Mouse (Mus musculus) neural tube, embryonic 11.5 days (tissue): ENCODE data around the gene Capg. TPM values are rescaled to one million over a fixed set of nuclear protein-coding genes. Genes with fewer than 3 reads are reported as not detected.

Source experiments
- ATAC-seq: fragments of 200-750 bp; cut with Nextera tagmentation; 2 replicates; pipeline ENCODE4 v1.8.0; 2017; ENCODE audit warnings: moderate number of reproducible peaks, mild to moderate bottlenecking, moderate TSS enrichment, moderate library complexity; ENCODE audit not compliant: insufficient read depth, low FRiP score, low TSS enrichment
- DNase-seq: peaks from one replicate; pipeline ENCODE4 v3.0.0-alpha.2; 2015; ENCODE audit warnings: low spot score
- H3K27ac ChIP-seq: fragments of 300-500 bp; sonication (generic); 2 replicates; pipeline ENCODE4 v1.5.1; 2014; ENCODE audit warnings: low read depth, mild to moderate bottlenecking, low read length
- H3K27me3 ChIP-seq: fragments of 300-500 bp; sonication (generic); 2 replicates; pipeline ENCODE4 v1.6.1; 2014; ENCODE audit warnings: mild to moderate bottlenecking, low read length, mixed read lengths; ENCODE audit not compliant: control insufficient read depth, insufficient read depth
- H3K36me3 ChIP-seq: fragments of 300-500 bp; sonication (generic); 2 replicates; pipeline ENCODE4 v1.6.1; 2014; ENCODE audit warnings: mild to moderate bottlenecking, low read length, moderate library complexity, mixed read lengths; ENCODE audit not compliant: control insufficient read depth, insufficient read depth
- H3K4me1 ChIP-seq: fragments of 300-500 bp; sonication (generic); 2 replicates; pipeline ENCODE4 v1.6.1; 2014; ENCODE audit warnings: low read length, mixed read lengths; ENCODE audit not compliant: control insufficient read depth, insufficient read depth
- H3K4me2 ChIP-seq: fragments of 300-500 bp; sonication (generic); 2 replicates; pipeline ENCODE4 v1.6.1; 2014; ENCODE audit warnings: low read depth, mild to moderate bottlenecking, moderate library complexity
- H3K4me3 ChIP-seq: fragments of 300-500 bp; sonication (generic); 2 replicates; pipeline ENCODE4 v1.5.1; 2014; ENCODE audit warnings: low read depth, low read length
- H3K9ac ChIP-seq: fragments of 300-500 bp; sonication (generic); 2 replicates; pipeline ENCODE4 v1.6.1; 2014; ENCODE audit warnings: mild to moderate bottlenecking, low read length
- H3K9me3 ChIP-seq: fragments of 300-500 bp; sonication (generic); 2 replicates; pipeline ENCODE4 v1.6.1; 2016; ENCODE audit warnings: low read length; ENCODE audit not compliant: control insufficient read depth
- WGBS: fragments of 180-500 bp; shearing (Covaris S2); extraction: QIAGEN DNeasy Blood & Tissue Kit; methylation state at CpG from one replicate; pipeline ENCODE4 v1.1.7; 2014; 5-methylcytosine and 5-hydroxymethylcytosine counted together
- polyA plus RNA-seq: library from polyadenylated mRNA; unstranded; fragments of >200 nt; fragmentation: Nextera tagmentation; extraction: Ambion mirVana; gene quantifications from 2 replicates; pipeline ENCODE4 v1.2.1, GENCODE M21; 2014

Gene Capg
- polyA plus RNA-seq, 1 experiment from 2014 or later = 10.2 TPM

DNA sequence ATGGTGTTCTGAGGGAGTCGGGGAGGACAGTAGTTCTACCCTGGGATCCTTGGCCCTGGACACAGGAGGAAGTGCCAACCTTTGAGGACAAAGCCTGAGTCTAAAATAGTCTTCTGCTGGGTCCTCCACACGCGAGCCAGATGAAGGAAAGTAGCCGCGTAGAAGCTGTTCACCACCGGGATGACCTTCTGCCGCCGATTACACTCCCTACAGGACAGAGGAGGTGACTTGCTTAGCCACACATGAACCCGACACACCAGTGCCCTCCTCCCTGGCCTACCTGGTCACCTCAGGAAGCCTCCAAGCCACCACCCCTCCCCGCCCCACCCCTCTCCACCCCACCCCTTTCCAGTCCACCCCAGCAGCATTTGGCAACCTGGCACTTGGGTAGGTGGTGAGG, 24.5 kb downstream of the Capg start:
- no peaks in the 10 kb centered on the region for H3K9me3 ChIP-seq
- H3K4me1 ChIP-seq = no peaks in the 10 kb centered on the region
- no peaks in the 10 kb centered on the region for H3K27me3 ChIP-seq
- no peak overlapping the region for H3K9ac ChIP-seq
- H3K36me3 ChIP-seq = no peaks in the 10 kb centered on the region
- H3K27ac ChIP-seq = no peak overlapping the region
- ATAC-seq = no peak
- no peak for DNase-seq
- H3K4me3 ChIP-seq = no peak overlapping the region
- WGBS = 94% methylated on average over 10 of the region's 10 CpGs
- no peak overlapping the region for H3K4me2 ChIP-seq

DNA sequence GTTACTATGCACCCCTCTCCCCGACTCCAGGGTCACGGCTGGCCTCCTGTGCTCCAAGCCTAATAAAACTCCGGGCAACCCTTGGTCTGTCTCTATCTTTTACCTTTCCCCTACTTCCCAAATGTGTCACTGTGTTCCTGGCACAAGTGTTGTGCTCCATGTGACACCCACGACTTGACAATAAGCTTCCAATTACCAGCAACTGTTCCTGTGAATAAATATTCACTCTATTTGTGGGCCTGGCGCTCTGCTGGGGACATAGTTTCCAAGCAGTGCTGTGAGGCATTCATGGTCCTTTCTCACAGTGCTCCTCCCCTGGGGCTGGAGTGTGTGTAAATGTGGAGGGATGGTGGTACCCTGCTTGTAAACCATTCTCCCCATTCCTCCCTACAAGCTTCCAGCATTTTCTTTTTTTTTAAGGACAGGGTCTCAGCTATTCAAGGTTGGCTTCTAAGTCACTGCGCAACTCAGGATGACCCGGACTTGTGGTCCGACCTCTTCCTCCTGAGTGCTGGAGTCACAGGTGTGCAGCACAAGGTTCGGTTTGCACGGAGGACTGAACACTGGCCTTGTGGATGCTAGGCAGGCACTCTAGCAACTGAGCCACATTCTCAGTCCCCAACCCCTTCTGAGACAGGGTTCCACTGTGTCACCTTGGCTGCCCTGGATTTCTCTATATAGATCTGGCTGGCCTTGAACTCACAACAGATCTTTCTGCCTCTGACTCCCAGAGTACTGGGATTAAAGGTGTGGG, 26.6 kb downstream of the Capg start:
- H3K4me3 ChIP-seq = no peak overlapping the region

DNA sequence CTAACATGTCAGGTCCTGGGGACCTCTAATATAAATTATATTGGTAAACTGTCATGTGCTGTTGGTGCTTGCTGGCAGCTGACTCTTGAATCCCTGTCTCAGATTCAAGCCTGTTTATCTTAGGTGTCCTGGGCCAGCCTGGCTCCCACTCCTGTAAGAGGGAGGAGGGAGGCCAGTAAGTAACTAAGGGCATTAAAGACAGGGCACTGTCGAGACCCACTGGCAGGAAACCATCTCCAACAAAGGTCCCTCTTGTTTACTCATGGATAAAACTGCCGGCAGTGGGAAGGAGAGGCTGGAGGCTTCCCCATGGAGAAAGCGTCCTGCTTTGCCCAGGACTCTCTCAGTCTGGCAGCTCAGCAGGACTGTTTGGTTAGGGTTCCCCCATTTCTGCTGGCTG, 27.6 kb downstream of the Capg start:
- 51% methylated on average over 3 of the region's 3 CpGs for WGBS
- Histone ChIP-seq H3K4me3 (no peak overlapping the region), H3K27ac (no peak overlapping the region), H3K4me2 (no peak overlapping the region), H3K27me3 (no peaks in the 10 kb centered on the region), H3K9me3 (no peaks in the 10 kb centered on the region), H3K4me1 (no peaks in the 10 kb centered on the region), H3K9ac (no peak overlapping the region), H3K36me3 (no peaks in the 10 kb centered on the region)
- DNase-seq = no peak
- no peak for ATAC-seq

More for the DNA sequence above, 26.6 kb downstream of the Capg start:
- DNase-seq (no peak), ATAC-seq (no peak)
- H3K9me3 ChIP-seq = no peaks in the 10 kb centered on the region
- H3K9ac ChIP-seq = no peak overlapping the region
- H3K4me2 ChIP-seq = no peak overlapping the region
- H3K4me1 ChIP-seq = no peaks in the 10 kb centered on the region
- H3K27ac ChIP-seq = no peak overlapping the region
- no peaks in the 10 kb centered on the region for H3K27me3 ChIP-seq
- no peaks in the 10 kb centered on the region for H3K36me3 ChIP-seq
- WGBS = 86% methylated on average over 10 of the region's 10 CpGs

DNA sequence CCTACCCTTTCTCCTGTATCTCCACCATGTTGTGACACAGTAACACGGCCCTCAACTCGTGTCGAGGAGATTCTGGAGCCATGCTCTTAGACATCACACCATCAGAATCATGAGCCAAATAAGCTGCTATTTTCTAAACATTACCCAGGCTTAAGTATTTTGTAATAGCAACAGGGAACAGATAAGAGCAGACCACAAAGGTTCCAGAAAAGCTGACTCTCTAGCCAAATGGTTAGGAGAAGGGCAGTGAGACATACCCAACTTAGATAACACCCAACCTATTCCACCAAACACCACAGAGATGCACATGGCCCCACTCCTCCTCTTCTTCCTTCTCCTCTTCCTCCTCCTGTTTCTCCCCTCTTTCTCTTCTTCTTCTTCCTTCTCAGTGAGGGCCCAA, 31.9 kb downstream of the Capg start:
- Histone ChIP-seq H3K36me3 (no peaks in the 10 kb centered on the region), H3K9ac (no peak overlapping the region; the same call in 1 of the 2 replicates), H3K27me3 (no peaks in the 10 kb centered on the region), H3K4me2 (no peak overlapping the region), H3K4me1 (no peaks in the 10 kb centered on the region), H3K9me3 (no peaks in the 10 kb centered on the region), H3K27ac (no peak overlapping the region), H3K4me3 (no peak overlapping the region)
- no peak for ATAC-seq
- DNase-seq = no peak
- WGBS = 91% methylated on average over 3 of the region's 3 CpGs

DNA sequence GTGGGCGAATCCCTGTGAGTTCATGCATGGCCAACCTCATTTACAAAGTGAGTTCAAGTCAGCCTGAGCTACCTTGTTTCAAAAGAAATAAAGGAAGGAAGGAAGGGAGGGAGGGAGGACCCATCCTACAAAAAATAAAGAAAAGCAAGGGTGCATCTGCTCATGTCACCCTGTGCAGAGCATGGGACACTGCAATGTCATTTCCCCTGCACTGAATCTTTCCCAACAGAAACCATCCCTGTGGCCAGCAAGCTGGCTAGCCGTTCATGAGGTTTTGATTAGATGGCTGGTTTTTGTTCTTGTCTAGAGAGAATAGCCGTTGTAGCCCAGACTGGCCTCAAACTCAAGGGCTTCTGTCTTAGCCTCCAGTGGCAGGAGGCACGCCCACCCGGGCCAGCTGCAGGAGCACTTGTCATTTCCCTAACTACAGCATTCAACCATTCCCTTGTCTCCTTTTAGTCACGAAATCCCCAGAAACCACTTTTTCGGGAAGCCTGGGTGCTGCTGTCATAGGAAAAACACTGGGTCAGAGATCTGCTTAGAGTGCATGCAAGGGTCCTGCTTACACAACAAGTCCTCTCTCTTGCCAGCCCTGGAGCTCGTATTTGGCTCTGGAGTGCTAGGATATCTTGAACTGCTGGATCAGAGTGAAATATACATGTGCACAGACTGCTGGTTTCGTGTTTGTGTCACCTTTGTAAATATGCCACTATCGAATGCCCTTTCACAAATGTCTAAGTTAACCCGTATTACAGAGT, 37.6 kb downstream of the Capg start:
- Histone ChIP-seq H3K4me1 (no peaks in the 10 kb centered on the region), H3K9me3 (no peaks in the 10 kb centered on the region), H3K4me2 (no peak overlapping the region), H3K9ac (no peak overlapping the region), H3K27ac (no peak overlapping the region), H3K27me3 (no peaks in the 10 kb centered on the region), H3K4me3 (no peak overlapping the region), H3K36me3 (no peaks in the 10 kb centered on the region)
- ATAC-seq (no peak), DNase-seq (no peak)
- WGBS = 81% methylated on average over 11 of the region's 11 CpGs

DNA sequence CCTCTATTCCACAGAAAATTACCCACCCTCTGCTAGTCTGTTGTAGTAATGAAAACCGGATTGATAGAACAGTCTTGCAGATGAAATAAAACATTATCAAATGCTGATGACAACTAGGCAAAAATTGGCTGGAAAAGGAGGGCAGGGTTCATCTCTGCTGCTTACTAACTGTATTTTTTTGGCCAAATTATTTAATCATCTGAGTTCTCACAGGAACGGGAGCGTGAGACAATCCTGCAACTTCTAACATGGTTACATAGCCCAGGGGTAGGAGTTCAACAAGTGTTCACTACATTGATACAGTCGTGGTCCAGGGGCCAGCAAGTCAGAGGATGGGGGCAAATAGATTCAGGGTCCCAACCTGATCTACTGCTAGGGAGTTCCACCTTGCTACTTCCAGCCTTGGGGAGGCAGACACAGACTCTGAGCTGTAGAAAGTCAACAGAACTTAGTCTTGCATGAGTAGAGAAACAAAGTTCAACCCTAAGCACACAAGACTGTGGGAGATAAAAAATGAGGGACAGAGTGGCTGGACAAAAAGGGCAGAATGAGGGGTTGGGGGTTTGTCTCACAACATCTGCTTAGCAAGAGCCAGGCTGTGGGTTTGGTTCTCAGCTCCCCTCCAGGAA, 39.1 kb downstream of the Capg start:
- H3K27me3 ChIP-seq = no peaks in the 10 kb centered on the region
- ATAC-seq = no peak
- H3K36me3 ChIP-seq = no peaks in the 10 kb centered on the region
- no peak overlapping the region for H3K4me3 ChIP-seq
- H3K9me3 ChIP-seq = no peaks in the 10 kb centered on the region
- DNase-seq = no peak
- no peak overlapping the region for H3K4me2 ChIP-seq
- H3K27ac ChIP-seq = no peak overlapping the region
- WGBS = 89% methylated on average over 4 of the region's 4 CpGs
- H3K4me1 ChIP-seq = no peaks in the 10 kb centered on the region
- no peak overlapping the region for H3K9ac ChIP-seq

DNA sequence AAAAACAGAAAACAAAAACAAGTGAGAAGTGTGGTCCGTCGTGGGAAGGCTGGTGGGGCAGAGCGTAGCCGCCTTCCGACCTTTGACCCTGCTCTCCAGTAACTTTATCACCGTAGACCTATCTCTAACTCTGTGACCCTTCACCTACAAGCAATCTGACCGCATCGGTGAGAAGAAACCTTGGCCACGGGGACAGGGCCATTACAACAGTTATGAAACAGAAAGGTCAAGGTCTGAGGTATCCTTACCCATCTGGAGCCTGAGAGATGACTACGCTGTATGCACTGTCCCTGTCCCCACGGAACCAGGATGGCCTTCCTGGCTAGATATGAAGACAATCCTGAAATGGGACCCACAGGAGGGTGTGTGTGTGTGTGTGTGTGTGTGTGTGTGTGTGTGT, 40.0 kb downstream of the Capg start:
- no peaks in the 10 kb centered on the region for H3K36me3 ChIP-seq
- DNase-seq = no peak
- no peaks in the 10 kb centered on the region for H3K4me1 ChIP-seq
- no peaks in the 10 kb centered on the region for H3K27me3 ChIP-seq
- H3K9me3 ChIP-seq = no peaks in the 10 kb centered on the region
- no peak for ATAC-seq
- WGBS = 84% methylated on average over 11 of the region's 11 CpGs
- H3K9ac ChIP-seq = no peak overlapping the region
- H3K4me2 ChIP-seq = no peak overlapping the region
- H3K27ac ChIP-seq = no peak overlapping the region
- no peak overlapping the region for H3K4me3 ChIP-seq

DNA sequence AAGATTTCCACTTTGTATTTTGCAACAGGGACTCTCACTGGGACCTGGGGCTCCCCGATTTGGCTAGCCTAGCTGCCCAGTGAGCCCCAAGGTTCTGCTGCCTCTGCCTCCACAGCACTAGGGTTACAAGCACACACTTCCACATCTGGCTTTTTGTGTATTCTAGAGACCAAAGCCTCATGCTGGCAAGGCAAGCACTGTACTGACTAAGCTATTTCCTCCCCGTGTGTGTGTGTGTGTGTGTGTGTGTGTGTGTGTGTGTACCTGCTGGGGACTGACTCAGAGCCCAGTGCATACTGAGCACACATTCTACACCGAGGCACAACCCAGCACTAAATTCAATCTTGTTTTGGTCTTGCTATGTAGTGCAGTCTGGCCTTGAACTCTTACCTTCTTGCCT, 42.5 kb downstream of the Capg start:
- Histone ChIP-seq H3K9me3 (no peaks in the 10 kb centered on the region), H3K4me2 (no peak overlapping the region), H3K4me1 (no peaks in the 10 kb centered on the region), H3K27me3 (no peaks in the 10 kb centered on the region), H3K4me3 (no peak overlapping the region), H3K27ac (no peak overlapping the region), H3K9ac (no peak overlapping the region), H3K36me3 (no peaks in the 10 kb centered on the region)
- ATAC-seq (no peak), DNase-seq (no peak)
- 68% methylated on average over 3 of the region's 3 CpGs for WGBS
